Mouse (Mus musculus) embryo, embryonic 11 days (tissue): ENCODE data around the gene Trip11.

ENCODE experiments used
- DNase-seq: peaks from one replicate; pipeline ENCODE4 v3.0.0-alpha.2; 2015

Trip11 gene

GRCm38 (mm10) chr12:101893296-101893695, 19.8 kb downstream of the Trip11 start:
- no peak for DNase-seq

GRCm38 (mm10) chr12:101892832-101893231, 20.2 kb downstream of the Trip11 start:
- DNase-seq: no peak

DNA sequence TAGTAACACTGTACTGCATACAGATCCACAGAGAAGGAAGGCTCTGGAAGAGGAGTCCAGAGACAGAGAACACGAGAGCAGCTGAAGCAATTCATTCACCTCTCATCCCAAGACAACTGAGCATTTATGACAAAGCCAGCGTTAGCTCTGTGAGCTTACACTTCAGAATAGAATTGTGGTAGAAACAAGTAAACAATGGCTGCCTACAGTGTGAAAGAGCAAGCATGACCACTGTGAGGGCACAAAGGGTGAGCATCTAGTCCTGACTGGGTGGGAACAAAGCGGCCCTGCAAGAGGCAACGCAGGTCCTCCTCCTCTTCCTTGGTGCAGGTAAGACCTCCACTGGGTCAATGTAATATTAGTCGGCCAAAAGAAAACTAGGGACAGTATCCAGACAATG, 22.0 kb downstream of the Trip11 start:
- no peak for DNase-seq

GRCm38 (mm10) chr12:101889351-101889750, 23.7 kb downstream of the Trip11 start:
- DNase-seq: no peak

DNA sequence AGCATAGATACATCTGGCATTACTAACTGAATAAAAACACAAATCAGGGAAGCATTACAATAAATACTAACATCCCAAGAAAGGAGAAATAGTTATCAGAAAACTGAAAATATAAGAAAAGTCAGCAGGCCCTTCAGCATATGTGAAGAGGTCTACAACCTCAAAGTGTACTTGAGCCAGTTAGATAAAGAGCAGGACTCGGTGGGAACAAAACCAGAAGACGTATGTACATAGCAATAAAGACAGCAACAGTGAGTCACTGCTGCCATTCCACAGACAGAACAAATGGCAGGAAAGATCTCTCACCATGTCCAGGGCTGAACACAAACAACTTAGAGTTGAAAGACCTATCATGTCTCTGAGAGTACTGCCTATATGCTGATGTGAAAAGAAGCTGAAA, 24.8 kb downstream of the Trip11 start:
- DNase-seq: no peak

- DNase-seq: no peak
These were observed 28.1 kb downstream of the Trip11 start for GRCm38 (mm10) chr12:101884926-101885325.

- no peak for DNase-seq
These were observed 36.7 kb downstream of the Trip11 start for GRCm38 (mm10) chr12:101876374-101876773.

GRCm38 (mm10) chr12:101875107-101875506, 38.0 kb downstream of the Trip11 start:
- peak; percentile 52 for DNase-seq

DNA sequence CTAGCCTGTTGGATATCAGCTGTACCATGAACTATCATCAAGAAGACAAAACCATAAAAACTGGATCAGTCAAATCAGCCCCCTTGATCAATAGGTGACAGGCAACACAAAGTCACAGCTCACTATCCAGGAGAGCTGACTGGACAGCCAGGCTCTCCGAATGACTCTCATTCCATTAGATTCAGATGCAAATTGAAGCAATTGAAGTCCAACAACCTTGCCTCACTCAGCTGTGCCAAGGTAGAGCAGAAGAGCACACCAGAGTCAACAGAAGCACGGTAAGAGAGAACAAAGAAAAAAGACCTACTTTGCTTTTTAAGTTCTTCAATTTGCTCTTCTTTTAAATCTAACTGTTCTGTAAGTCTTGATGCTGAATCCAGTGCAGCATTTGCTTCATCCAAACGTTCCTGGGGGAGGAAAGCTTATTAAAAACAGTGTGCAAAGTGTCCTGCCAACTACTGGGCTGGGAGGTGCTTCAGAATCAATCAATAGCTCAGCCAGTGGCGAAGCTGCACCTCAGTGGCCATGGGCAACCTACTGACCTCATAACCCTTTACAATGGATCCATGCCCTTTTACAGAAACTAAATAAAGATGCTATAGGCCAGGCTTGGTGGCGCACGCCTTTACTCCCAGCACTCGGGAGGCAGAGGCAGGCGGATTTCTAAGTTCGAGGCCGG, 50.6 kb downstream of the Trip11 start:
- DNase-seq: no peak

- no peak for DNase-seq
These were observed 52.8 kb downstream of the Trip11 start for GRCm38 (mm10) chr12:101860256-101860655.

DNA sequence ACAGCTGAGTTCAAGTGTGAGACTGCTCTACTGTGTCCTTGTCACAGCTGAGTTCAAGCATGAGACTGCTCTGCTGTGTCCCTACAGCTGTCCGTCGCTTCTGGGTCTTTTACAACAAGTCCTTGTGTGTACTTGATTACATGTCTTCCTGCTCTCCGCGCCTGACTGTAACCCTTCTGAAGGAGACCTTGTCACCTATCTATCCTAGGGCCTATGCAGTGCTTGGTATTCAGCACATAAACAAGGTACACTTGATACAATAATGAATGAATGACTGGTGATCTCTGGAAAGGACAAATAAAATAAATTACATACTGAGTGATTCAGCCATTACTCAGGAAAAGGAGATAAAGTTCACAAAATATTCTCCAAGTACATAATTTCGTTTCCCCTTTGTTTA, 55.1 kb downstream of the Trip11 start:
- DNase-seq: no peak

GRCm38 (mm10) chr12:101854336-101854735, 58.7 kb downstream of the Trip11 start:
- DNase-seq: no peak

DNA sequence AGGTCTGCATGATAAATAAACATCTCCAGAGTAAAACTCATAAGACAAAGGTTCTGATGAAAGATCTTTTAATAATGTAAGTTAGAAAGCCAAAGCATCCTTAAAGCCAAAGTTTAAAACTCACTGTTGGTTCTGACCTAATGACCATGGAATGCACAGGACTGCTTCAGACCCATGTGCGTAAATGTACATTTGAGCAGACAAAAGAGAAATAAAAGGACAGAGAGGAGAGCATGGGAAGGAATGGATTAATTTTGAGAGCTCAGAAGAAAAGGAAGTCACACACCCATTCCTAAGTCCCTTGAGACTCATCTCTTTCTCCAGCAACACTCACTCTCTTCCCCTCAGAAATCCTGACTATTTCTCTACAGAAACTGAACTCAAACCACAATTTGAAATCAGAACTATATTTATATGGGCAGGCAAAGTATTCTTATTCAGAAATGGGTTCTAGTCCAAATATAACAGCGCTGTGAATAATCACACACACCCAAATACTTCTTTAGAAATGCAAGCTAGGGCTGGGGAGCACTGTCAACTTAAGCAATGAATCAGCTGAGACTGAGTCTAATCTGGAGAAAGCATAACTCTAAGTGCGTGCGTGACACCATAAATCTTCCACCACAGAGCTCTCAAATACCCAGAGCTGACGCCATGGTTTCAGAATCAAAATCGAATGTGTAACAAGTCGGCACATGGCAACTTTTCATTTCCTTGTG, 61.1 kb downstream of the Trip11 start:
- no peak for DNase-seq

- no peak for DNase-seq
These were observed 61.8 kb downstream of the Trip11 start for GRCm38 (mm10) chr12:101851314-101851713.

- no peak for DNase-seq
These were observed 76.4 kb downstream of the Trip11 start for GRCm38 (mm10) chr12:101836546-101837274.

- DNase-seq: no peak
These were observed 78.4 kb downstream of the Trip11 start for GRCm38 (mm10) chr12:101834715-101835114.

DNA sequence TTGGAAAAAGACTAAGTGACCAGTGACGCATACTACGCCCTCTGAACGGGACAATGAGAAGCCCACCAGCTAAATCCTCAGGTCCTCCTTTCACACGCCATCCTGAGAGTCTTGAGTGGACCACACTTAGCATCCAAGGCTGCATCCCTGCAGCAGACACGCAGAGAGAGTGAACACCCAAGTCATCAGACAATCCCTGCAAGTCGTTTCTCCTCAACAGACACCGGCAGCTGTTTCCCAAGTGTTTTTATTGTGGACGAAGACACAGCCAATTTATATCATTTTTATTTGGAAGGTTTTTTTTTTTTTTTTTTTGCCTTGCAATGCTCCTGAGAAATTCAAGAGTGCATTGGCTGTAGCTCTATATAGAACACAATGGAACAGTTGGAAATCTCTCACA, 79.3 kb downstream of the Trip11 start:
- no peak for DNase-seq

DNA sequence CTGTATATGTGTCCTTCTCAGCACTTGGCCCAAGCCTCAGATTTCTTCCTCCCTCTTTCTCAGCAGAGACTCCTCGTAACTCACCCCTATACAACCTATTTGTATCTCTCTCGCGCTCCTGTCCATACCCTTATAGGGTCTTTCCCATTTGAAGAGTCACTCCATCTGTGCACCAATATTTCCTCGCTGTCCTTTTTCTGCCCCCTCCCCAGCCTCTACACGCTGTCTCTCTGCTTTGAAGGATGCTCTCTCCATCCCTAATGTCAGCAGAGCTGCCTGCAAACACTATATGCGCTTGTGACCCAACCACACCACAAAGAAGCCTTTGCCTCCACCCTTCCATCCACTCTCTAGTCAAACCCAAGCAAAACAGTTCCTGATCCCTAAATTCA, 80.0 kb downstream of the Trip11 start:
- DNase-seq: no peak

- DNase-seq: no peak
These were observed 80.6 kb downstream of the Trip11 start for GRCm38 (mm10) chr12:101832179-101833114.

DNA sequence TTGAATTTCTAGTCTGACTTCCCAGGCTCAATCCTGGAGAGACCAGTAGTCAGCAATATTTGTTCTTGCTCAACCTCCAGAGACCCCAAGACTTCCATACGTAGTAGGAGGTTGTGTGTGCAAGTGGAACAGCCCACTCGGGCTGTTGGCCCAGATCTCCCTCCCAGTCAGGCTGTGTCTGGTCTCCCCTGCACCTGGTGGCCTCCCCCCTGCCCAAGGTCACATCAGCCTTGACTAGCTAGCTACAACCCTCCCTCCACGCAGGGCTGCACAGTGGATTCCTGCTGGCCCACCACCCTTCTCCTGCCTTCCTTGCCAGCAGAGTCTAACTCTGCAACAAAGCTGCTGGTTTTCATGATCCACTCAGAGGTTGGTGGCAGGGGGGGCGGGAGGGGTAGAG, 81.8 kb downstream of the Trip11 start:
- DNase-seq: no peak

GRCm38 (mm10) chr12:101823161-101823560, 89.9 kb downstream of the Trip11 start:
- DNase-seq: no peak

DNA sequence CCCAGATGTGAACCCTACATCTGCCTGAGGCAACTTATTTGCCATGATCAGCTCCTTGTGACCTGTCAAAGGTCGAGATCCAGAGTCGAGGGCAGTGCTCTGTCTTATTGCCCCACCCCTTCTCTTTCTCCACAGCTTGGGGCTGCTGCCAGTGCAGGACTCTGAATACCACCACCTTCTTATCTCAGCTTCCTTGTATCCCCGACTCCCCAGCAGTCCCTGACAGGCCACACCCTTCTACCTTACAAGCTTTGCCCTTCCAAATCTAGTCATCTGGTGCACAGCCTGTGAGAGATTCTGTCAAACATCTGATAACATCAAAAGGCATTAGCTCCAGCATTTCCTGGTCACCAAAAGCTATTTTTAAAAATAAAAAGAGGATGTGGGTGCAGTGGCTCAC, 91.5 kb downstream of the Trip11 start:
- no peak for DNase-seq

GRCm38 (mm10) chr12:101819570-101819969, 93.5 kb downstream of the Trip11 start:
- no peak for DNase-seq
